Mouse (Mus musculus): ENCODE results near the gene Nrgn.

GRCm38 (mm10) chr9:37554838-37555748 lies 2.4 kb upstream of the Nrgn start, which contains the start of gene Siae:
- no peak for TF ChIP-seq CTCF (IDR thresholded peaks at IDR 0.05; ENCODE audit: extremely low read depth, insufficient read length, insufficient replicate concordance, low read depth, low read length)
- TF ChIP-seq POLR2A (IDR thresholded peaks at IDR 0.05; ENCODE audit: low read depth, low read length) = 0 out of 2 replicates have a peak, but pooled peaks have one; percentile 21

Measured in small intestine, adult 2 months (tissue).